Mouse (Mus musculus): Measurements from ENCODE around the gene Map2.

DNA sequence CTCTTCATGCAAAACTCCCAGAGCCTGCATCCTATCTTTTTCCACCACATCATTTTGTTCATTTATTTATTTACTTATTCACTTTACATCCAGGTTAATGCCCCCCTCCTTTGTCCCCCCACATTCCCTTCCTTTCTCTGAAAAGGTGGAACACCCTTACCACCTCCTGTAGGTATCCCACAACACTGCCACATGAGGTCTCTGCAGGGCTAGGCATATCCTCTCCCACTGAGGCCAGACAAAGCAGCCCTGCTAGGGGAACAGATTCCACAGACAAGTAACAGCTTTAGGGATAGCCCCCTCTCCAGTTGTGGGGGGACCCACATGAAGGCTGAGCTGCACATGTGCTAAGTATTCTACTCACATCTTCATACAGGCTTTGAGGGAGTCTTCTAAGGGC lies 154.5 kb downstream of the Map2 start:
- TF ChIP-seq CTCF (conservative IDR thresholded peaks at IDR 0.05; ENCODE audit: low read length) (no peak), NANOG (IDR thresholded peaks at IDR 0.05; ENCODE audit: borderline replicate concordance, low read length) (no peak)

Data from E14TG2a.4 (cell line).